Mouse (Mus musculus) cerebellum, postnatal 14 days (tissue): Measurements from ENCODE around the gene Plch1.
A peak's percentile ranks its signal among the peaks of the same experiment; 100 is the strongest.

Experiments used
- DNase-seq, 2 experiments: peaks; one replicate each; pipeline ENCODE4 v3.0.0; 2021; ENCODE audit warnings: mixed read lengths in 2 of 2

Plch1 gene

DNA sequence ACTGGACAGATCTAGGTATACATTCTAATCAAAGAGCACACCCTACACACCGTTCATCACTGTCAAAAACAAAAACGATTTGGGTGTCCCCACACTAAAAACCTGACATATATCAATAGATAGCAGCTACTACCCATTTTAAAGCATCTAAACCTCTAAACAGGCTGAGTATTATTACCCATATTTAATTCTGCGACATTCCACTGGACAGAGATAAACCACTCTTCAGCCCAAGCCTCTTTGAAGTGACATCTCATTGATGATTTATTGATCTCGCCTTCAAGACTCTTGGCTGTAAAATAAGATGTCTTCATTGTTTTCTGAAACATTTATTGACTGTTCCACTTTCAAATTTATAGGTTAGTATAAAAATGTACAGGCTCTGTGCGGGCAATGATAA, 46.4 kb downstream of the Plch1 start:
- DNase-seq, result no peak

DNA sequence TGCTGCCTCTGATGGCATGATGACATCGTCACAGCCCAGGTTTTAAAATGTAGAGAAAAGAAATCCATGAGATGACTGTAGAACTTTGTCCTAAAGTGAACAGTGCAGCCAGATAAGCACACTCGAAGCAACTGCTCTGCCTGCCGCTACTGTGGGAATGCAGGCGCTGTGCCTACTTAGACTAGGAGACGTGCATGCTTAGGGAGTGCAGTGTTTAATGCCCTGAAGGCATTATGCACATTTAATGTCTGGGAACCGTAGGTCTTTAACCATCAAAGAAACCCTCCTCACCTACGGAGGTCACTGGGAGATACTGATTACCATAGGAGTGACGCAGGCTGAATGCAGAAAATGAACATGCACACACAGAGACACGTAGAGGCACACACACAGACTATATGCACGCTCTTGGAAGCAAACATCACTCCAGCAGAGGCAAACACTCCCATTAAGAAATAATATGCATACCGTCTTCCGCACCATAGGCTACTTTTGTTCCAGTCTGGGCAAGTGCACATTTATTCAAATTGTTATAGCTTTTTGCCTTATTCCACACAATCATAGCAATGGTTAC, 48.1 kb downstream of the Plch1 start:
- peak in 1 of 2 experiments; percentile 13 for DNase-seq

DNA sequence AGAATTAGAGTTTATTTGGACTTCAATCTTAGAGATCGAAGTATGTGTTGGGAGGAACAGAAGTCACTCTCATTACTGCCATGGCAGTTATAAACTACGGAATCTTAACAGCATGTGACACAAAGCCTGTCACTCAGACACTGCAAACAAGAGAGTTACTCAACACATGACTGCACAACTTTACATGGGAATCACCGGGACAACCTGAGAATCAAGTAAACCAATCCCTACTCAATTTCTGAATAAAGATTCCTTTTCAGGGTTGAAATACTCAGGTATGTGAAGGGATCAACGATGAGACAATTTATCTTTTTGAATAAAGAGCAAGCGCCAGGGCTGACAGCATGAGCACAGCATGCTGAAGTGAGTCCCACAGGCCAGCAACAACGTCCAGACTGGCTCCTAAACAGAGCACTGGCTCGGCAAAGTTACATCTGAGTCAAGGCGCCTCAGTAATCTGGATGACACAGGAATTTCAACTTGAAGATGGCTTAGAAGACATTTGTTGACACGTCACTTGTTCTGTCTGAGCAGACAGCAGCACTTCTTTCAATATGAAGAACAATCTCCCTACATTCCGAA, 49.4 kb downstream of the Plch1 start:
- DNase-seq, result peak; percentile 17 to 41

DNA sequence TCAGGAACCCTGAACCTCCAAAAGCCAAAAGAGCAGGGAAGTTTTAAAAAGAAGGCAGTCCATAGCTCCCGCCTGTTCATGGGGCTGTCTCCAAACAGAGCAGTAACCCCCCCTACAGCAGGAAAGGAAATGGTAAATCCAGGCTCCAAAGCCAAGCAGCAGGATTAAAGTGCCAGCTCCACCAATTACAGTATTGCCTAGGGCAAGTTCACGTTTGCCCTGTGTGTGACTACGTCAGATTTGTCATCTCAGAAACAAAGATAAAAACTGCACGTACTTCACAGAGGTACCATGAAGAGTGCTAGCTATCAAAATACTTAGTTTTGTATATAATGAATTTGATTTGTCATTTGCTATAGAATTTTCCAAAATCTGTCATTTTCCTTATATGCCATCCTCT, 55.1 kb downstream of the Plch1 start:
- DNase-seq, result no peak

DNA sequence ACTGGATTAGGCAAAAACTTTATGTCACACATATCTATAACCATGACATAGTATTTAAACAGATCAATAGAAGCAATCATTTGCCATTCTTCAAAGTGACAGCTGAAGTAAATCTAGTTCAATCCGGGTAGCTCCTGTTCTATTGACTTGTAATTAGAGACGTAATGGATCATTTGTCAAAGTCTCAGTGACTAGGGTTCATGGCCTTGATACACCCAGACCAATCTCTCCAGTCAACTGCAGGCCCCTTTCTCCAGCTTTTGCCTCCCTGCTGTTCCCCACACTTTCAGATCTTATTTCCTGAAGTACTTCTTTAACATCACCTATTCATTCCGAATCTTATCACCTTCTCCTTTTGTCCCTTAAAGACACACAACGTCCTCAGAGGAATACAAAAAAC, 56.8 kb downstream of the Plch1 start:
- DNase-seq, result no peak

DNA sequence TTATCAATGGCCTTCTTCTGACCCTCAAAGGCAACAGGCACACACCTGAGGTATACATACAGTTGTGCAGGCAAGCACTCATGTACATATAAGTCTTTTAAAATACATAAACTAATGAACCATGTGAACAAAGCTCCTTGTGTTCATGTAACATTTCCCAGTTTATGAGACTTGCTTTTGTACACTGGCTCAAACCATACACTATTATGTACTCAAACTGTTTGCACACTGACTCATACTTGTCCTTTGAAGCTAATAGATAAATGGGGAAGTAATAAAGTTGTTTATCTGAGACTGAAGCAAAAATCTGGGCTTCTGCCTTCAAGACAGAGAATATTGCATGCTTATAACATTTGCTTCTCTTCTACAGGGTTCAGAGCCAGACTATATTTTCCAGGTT, 61.5 kb downstream of the Plch1 start:
- no peak for DNase-seq

DNA sequence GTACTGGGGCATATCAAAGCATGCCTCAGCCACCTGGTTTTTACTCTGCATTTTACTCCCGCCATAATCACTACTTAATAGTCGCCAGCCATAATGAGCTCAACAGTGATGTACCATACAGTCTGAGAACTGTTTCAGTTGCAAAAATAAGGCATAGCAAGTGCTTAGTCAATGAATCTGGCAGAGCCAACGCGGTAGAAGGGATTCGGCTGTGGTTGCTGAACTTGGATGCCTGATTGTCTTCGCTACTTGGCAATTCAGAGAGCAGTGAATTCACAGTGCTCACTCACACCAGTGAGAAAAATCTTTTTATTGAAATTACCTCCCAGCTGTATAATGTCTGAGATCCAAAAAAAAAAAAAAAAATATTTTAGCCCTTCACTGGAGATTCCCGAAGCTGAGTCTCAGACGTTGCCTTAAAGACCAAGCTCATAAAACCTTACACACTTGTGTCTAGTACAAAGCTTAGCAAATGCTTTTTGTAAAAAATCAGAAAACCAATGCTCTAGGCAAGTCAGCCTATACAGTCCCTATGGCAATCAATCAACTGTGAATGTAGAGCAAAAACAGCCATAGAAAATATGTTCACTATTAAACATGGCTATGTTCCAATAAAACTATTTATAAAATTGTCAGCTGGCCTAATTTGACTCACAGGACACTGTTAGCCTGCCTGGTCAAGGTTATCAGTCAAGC, 62.2 kb downstream of the Plch1 start:
- no peak for DNase-seq

DNA sequence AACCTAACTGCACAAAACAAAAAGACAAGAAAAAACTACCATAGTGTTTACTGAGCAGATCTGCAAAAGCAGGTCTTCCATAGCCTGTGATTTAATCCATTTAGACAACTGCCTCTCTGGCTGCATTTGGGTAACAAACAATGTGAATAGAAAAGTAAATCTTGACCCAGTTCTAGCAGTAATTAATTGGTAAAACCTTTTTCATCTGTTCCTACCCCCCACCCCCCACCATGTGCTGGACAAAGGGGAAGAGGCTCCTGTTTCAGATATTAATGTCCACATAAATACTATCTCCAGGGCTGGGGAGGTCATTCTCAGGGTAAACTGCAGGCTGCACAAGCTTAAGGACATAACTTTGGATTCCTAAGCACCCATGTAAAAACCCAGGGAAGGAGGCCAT, 63.5 kb downstream of the Plch1 start:
- DNase-seq, result no peak

DNA sequence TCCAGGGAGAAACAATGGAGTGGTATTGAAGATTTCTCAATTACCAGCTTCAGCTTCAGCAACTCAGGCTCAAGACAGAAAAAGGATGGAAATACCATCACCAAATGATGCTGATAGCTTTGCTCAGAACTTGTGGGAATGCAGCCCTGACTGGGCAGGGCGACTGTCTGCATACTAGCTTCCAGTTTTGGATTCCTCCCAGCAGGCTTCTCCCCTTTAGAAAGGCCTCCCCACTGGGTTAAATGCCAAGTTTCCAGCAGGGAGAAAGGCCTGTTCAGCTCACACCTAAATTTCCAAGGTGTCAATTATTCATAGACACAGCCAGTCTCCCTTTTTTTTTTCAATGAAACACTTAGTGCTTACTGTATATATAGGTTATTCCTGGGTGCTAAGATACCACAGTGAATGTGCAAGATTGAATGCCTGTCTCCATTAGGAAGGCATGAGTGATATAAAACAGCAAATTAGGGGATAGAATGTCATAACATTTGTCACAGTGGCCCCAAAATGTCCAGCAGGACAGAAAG, 75.3 kb downstream of the Plch1 start:
- DNase-seq, result peak; percentile 18 to 43

DNA sequence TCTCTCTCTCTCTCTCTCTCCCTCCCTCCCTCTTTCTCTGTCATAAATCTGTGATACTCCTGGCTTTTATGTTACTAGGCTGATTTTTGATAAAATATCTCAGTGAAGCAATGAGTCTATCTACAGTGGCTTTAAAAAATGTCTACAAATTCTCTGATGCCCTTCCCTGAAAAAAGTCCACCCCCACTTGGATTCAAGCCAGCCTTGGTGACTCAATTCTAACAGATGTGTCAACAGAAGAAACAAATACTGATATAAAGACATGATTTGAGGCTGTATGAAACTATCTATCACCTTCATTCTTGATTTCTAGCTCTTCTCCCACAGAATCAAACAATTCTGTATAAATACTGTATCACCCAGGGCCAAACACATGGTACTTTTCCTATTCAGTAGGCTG, 76.6 kb downstream of the Plch1 start:
- no peak for DNase-seq

DNA sequence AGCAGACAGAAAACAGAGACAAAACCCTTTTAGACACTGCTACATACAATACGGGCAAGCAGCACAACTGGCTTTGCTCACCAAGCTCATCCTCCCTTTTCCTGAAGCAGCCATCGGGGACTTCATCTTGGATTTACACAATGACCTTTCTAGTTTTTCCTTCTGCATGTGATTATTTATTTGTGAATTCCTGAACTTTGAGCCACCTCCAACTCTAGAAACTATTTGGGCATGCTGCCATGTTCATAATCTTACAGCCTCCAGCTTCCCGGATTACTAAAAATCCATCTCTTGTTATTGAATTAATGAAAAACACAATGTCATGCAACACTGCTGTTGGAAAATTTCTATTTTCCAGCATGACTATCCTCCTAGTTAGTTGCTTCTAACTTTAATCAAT, 84.1 kb downstream of the Plch1 start:
- DNase-seq, result no peak

DNA sequence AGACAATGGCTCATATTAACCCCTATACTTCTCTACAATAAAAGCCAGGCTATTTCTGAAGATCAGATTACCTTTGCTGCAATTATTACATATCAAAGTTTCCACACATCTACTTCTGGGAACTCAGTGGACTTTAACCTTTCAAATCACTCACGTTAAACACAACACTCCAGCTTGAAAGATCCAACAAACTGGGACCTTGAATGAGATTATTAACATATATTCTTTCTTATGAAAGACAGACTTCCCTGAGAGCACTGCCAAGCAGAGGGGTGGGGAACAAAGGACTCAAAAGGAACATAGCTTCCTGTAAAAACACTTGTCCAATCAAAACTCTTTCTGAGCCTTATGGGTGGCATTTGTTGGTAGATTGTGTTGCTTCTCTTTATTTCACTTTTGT, 85.1 kb downstream of the Plch1 start:
- no peak for DNase-seq

DNA sequence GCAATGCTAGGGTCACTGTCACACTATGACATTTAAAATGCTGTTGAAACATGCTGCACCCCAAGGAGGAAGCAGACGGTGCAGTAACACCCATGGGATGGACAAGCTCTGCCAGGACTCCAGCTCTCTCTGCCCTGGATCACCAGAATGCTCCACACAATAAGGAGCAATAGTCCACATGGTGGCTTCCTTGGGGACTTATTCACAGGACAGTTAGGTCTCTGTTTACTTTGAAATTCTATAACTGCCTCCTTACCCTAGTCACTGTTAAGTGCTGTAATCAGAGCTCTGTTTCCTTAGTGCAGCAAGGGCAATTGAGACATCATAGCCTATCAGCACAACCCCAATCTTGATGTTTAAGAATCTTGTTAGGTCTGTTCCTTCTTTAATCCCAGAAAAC, 92.4 kb downstream of the Plch1 start:
- DNase-seq, result no peak

DNA sequence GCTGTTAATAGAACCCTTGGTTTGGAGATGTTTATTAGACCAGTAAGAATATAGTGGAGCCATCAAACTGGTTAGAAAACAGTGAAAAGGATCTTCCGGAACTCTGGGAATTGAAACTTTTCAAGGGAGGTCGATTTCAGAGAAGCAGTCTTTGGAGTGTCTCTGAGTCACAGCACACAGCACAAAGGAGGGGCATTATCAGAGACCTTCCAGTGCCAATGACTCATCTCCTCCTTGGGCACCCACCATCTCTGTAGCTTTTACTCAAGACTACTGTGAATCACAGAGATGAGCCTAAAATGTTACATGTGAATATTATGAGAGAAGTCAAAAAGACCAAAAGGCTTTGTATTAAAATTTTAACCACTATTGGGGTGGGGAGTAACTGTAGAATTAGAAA, 93.8 kb downstream of the Plch1 start:
- DNase-seq, result no peak

DNA sequence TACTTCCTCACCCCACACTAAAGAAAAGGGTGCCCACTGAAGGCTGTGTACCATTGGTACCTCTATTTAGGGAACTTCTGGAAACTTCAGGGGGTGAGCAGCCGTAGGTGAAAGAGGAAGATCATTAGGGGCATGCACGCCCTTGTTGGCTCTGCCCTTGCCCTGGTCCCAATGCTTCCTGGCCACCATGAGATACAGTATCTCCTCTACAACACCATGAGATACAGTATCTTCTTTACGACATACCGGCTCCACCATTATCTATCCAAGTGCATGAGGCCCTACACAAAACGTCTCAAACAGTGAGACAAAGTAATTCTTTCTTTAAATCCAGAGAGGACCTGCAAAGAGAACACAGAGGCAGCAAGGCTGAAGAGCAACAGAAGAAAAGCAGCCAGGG, 98.6 kb downstream of the Plch1 start:
- no peak for DNase-seq

DNA sequence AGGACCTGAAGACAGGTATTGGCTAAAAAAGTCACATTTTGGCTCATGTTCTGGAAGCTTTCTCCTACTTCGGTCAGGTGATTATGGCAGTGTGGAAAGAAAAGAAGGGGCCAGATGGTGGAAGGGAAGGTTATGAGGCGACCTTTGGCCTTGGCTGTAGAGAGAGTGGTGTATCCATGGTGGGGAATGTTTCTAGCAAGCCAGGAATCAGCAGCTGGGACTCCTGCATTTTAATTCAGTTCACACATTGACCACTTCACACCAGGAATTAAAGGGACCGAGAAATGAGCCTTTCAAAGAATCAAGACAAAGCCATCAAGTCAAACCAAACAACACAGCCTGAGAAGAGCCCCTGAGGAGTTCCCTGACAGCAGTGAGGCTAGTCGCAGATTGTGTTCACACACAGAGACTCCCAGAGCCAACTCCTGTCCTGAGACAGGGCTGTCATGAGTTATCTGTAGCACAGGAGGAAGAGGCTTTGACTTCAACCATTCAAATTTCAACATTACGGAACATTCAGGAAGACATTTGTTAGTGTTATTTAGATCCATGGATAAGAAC, 112.4 kb downstream of the Plch1 start:
- DNase-seq, result peak in 1 of 2 experiments; percentile 4

DNA sequence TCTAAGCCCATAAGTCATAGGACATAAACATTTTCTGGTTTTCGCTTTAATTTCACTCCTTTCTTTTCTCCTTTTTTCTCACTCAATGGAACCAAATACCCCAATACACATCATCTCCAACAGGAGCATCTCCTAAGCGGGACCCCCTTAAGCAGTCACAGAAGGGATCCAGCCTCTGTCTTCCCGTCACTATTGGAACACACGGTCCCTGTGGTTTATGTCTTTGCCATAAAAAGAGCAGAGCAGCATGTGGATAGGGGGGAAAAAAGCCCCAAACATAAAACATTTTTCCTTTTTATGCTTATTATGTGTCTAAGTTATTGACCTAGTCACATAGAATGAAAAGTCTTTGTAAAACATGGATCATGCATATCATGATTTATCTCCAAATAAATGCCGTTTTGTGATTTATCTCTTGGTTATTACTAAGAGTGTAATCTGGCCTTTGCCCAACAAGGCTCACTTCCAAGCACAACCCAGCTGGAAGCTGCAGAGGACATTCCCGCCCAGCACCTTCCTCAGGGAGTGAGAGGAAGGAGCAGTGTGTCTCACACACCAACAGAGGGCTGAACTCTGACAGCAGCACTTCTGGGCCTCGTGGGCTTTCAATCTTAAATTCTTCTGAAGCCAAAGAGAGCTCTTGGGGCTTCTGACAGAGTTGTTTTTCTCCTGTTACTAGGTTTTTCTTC, 126.5 kb downstream of the Plch1 start:
- peak; percentile 12 to 38 for DNase-seq

DNA sequence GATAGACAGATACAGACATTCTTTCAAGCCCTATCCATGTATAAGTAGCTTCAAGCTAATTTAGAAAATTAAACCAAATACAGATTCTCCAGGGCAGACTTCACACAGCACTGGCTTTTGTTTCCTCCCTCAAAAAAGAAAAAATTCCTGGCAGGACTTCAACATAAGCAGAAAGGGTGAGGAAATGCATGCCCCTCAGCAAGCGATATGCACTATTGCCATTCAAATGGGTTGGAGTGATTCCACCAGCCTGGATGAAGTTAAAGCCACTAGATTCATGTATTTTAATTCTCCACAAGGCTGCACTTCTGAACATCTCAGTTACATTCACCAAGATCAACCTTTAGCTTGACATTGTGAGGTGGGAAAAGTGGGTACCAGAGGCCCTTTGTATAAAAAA, 138.5 kb downstream of the Plch1 start:
- no peak for DNase-seq

DNA sequence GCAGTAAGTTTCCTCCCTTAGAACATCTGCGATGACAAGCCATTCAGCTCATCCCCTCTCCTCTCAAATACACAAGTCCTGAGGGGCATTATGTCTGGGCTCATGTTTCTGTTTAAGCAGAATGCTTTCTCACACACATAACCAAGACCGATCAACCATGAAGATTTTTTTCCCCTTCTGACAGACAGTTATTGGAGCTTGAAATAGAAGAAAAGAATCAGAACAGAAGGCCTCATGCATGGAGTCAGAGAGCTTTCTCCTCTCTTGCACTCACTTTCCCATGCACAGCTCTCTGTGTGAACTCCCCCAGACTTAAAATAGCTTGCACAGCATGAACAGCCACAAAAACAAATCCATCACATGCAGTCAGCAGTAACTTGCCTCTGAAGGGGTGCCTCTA, 159.2 kb downstream of the Plch1 start:
- DNase-seq, result no peak

DNA sequence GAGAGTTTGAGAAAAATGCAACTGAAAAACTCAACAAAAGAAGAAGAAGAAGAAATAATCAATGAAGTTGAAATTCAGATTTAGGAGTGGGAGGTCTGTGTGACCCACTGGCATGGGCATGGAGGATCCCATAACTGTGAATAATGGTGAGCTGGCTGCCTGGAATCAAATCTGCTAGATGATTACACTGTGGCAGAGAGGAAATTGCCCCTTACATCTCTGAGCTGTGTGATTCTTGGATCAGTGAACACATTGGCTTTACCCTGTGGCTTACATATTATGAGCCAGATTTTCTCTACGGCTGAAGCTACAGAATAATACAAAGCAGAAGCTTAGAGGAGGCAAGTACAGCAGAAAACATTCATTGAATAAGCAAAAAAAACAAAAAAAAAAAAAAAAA, 170.9 kb downstream of the Plch1 start:
- no peak for DNase-seq

DNA sequence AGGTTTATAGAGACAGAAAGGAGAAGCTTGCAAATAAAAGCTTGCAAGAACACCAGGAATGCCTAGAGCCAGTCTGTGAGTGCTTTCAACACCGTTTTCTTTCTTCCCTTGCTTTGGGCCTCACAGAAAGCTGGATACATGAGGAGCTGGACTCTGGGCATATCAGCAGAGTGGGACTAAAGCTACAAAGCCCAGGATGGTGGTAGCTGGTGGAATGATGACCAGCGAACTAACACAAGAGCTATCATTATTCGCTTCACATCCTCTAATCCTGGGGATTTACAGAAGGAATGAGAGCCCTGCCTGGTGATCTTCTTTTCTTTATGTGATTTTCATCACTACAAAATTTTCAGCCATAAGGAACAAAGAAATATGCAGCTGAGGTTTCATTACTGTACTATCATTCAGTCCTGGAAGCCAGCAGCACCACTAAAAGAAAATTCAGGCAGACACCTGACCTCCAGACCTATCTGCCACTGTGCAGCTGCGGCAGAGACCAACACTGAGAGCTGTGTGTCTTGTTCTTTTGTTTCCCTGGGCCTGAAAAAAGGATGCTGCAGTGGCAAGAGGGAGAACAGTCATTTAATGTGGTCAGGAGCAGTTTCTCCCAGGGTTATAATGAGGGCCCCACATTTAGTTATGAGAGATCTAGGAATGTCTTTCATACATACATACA, 172.5 kb downstream of the Plch1 start:
- DNase-seq, result no peak

DNA sequence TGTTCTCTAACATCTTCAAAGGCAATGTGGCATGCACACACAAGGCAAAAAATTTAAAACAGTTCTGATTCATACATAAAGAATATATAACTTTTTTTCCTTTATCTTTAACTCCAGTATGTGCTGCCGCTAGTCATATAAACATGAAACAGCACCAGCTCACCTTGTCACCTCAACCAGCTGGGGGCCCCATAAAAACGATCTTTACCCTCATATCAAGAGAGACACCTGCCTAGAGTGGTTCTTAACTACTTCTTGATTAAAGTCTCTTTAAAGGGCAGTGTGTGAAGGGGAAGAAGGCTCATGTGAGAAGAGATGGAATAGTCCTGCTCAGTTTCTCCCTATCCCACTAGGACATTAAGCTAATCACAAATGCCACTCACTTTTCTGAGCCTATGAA, 205.6 kb downstream of the Plch1 start:
- no peak for DNase-seq

DNA sequence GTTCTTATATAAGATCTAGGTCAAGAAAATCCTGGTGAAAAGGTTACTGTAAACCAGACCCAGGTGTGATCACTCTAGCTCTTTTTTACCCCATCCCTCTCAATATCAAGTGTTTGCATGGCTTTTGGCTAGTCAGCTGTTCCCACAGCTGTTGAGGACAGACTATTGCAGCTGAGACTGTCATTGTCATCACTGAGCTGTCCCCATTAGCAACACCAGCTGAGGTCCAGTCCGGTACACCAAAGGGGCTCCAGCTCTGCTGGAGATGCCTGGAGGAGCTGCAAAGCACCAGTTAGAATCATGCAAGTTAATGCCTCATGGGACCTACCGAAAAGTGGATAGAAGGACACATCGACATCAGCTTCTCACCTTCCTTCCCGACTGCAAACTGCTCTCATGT, 206.5 kb downstream of the Plch1 start:
- no peak for DNase-seq
